ENCODE assay signal across 8 mouse cellular contexts in genomic region chr8:3630647-3631477, GRCm38 (mm10). TPM values are rescaled to one million over a fixed set of nuclear protein-coding genes. Genes with fewer than 3 reads are reported as not detected.
DNase-seq lines count a peak whose midpoint lies in the region; ATAC-seq lines count a peak whose summit lies in the region.

Gene Stxbp2 (plus strand): TSS chr8:3630955.

- no peak within 1 kb of the TSS for H3K27ac ChIP-seq in limb, embryonic 11.5 days (replicated peaks; ENCODE audit: low read depth, low read length)
- no peak within 1 kb of the TSS for H3K27ac ChIP-seq in midbrain, embryonic 12.5 days (replicated peaks)

- DNase-seq in frontal cortex, postnatal 14 days (ENCODE audit: low spot score in 2 of 2): no peak
- peak; percentile 78 for DNase-seq in cerebellum, adult 8-10 months
- peak; percentile 54 for DNase-seq in forelimb bud, embryonic 11.5 days (ENCODE audit: low read depth, low spot score)
- DNase-seq in kidney, adult 11 months: peak; percentile 83
- DNase-seq in limb, embryonic 11.5 days (ENCODE audit: low spot score): peak; percentile 74
- peak; percentile 80 for DNase-seq in spleen, adult 12 weeks (ENCODE audit: low spot score)

- WGBS in limb, embryonic 11.5 days: 8% methylated on average over 45 of the region's 47 CpGs
- WGBS in midbrain, embryonic 12.5 days: 7% methylated on average over 47 of the region's 47 CpGs

- H3K4me3 ChIP-seq in limb, embryonic 11.5 days (ENCODE audit: low read depth, low read length): peak within 1 kb of the TSS; percentile 46
- H3K4me3 ChIP-seq in midbrain, embryonic 12.5 days: peak within 1 kb of the TSS; percentile 48

- H3K9ac ChIP-seq in limb, embryonic 11.5 days (ENCODE audit: low read length): peak within 1 kb of the TSS; percentile 50
- peak within 1 kb of the TSS; percentile 29; the same call in 1 of the 2 replicates for H3K9ac ChIP-seq in midbrain, embryonic 12.5 days (replicated peaks)

- ATAC-seq in frontal cortex, adult (ENCODE audit: low TSS enrichment): peak; percentile 85
- ATAC-seq in limb, embryonic 11.5 days (ENCODE audit: insufficient number of reproducible peaks, low FRiP score, low TSS enrichment, low read depth): peak; percentile 71
- ATAC-seq in midbrain, embryonic 12.5 days (ENCODE audit: low FRiP score, low read depth): peak; percentile 69

- H3K27me3 ChIP-seq in limb, embryonic 11.5 days (ENCODE audit: control insufficient read depth, insufficient read depth, low read length): no peaks in the 10 kb centered on the region
- H3K27me3 ChIP-seq in midbrain, embryonic 12.5 days: peaks cover 25% of the 10 kb centered on the region

- 0 out of 2 replicates have a peak, but pooled peaks cover 2% of the 10 kb centered on the region for H3K36me3 ChIP-seq in limb, embryonic 11.5 days (ENCODE audit: control insufficient read depth, insufficient read depth, low read length)
- H3K36me3 ChIP-seq in midbrain, embryonic 12.5 days: no peaks in the 10 kb centered on the region

- H3K4me2 ChIP-seq in limb, embryonic 11.5 days (ENCODE audit: low read depth, severe bottlenecking): peak within 1 kb of the TSS; percentile 67
- peak within 1 kb of the TSS; percentile 73 for H3K4me2 ChIP-seq in midbrain, embryonic 12.5 days (replicated peaks)

- no peaks in the 10 kb centered on the region for H3K9me3 ChIP-seq in limb, embryonic 11.5 days (ENCODE audit: control insufficient read depth, low read length)
- H3K9me3 ChIP-seq in midbrain, embryonic 12.5 days: no peaks in the 10 kb centered on the region

- no peaks in the 10 kb centered on the region for H3K4me1 ChIP-seq in limb, embryonic 11.5 days (ENCODE audit: control insufficient read depth, insufficient read depth, low read length)
- H3K4me1 ChIP-seq in midbrain, embryonic 12.5 days: peaks cover 9% of the 10 kb centered on the region; the same call in 1 of the 2 replicates

RNA-seq across cellular contexts. Expression of gene Stxbp2, which starts in this region (rescaled TPM):
- 20.3 and 27.9 TPM in 2 replicates for polyA plus RNA-seq in limb, embryonic 11.5 days (2014; fragmentation: Nextera tagmentation; extraction: Ambion mirVana)
- polyA plus RNA-seq in midbrain, embryonic 12.5 days (2016; fragmentation: Nextera tagmentation; extraction: Ambion mirVana): 19.5 and 19.8 TPM in 2 replicates

Comparison
In these comparisons a context has a peak if more than half of its experiments do, and no peak if none do; other contexts are left out.
1. DNase-seq: peak in cerebellum, adult 8-10 months (single experiment), forelimb bud, embryonic 11.5 days (single experiment), kidney, adult 11 months (single experiment), limb, embryonic 11.5 days (single experiment) and spleen, adult 12 weeks (single experiment); none in frontal cortex, postnatal 14 days (0 of 2).
2. Peak in every context shown above with its lines, with median percentiles within 50 percentile points of each other: ATAC-seq.